Mouse (Mus musculus) kidney, postnatal 36 days (tissue): ENCODE data around the gene Plvap.

Experiments
- DNase-seq, 2 experiments: peaks; one replicate each; pipeline ENCODE4 v3.0.0; 2021 to 2022; ENCODE audit warnings: mixed read lengths in 2 of 2

The Plvap gene

DNA sequence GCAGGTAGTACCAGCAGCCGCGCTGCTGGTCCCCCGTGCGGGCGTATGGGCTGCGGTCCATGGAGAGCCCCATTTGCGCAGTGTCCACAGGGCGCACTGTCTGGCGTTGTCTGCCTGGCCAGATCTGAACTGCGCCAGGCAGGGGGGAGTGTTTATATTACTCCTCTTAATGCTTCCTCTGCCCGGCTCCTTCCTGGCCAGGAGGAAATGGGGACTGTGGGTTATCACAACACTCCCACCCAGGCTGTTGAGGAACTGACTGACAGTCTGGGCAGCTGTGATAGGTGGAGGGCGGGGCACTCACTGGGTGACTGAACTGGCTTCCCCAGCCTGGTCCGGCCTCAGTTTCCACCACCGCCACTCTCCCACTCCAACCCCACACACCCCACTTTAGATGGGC is at the start of gene Plvap:
TSS of gene Plvap (minus strand) at position 109 of the 400 bp plus-strand sequence.
- DNase-seq = peak; percentile 75 to 79

GRCm38 (mm10) chr8:71560765-71561164 is 49.2 kb upstream of the Plvap start:
- no peak for DNase-seq

DNA sequence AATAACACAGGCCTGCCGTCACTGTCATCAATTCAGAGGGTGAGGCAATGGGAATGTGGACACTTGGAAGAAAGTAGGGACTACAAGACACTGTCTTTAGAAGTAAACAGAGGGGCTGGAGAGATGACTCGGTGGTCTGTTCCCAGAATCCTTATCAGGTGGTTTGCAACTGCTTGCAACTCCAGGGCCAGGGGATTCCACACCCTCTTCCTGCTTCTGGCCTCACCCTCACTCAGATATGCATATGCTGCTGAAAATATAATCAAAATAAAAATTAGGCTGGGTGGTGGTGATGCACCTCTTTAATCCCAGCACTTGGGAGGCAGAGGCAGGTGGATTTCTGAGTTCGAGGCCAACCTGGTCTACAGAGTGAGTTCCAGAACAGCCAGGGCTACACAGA is 48.5 kb upstream of the Plvap start:
- DNase-seq = no peak

GRCm38 (mm10) chr8:71558958-71559690 is 47.6 kb upstream of the Plvap start:
- DNase-seq = peak; percentile 88 to 90

DNA sequence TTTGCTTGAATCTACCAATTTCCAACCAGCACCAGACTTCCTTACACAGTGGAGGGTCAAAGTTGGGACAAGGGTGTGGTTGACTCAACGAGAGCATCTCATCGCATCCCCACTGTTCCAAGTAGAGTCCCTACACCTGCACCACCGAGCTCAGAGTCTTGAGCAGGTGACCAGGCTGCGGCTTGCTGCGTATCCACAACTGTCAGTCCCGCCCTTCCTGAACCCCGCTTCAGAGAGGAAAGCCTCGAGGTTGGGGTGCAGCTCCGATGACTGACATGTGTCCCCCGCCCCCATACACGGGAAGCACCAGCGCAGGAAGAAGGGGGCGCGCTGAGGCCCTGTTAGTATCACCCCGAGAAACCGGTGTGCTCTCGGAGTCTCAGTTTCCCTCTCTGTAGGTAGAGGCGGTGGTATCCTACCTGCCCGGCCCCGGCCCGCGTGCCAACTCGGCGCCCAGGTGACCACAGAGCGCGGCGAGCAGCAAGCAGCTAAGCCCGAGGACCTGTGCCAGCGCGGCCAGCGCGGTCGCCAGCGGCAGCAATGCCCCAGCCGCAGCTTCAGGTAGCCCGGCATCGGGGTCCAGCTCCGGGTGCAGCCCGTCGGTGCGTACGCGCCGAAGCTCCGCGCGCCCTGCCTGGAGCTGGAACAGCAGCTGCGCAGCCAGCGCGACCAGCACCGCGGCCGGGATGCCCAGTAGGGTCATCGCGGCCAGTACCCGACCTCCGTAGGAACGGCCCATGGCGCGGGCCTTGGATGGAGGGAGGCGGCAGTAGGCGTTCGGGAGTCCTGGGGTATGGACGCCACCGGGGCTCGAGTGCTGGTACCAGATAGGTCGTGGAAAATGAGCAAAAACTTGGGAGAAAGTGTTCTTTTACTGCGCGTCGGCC is 46.8 kb upstream of the Plvap start, which contains the start of gene Tmem221:
TSS of gene Tmem221 (minus strand) at position 801 of the 887 bp plus-strand sequence.
- DNase-seq = no peak

DNA sequence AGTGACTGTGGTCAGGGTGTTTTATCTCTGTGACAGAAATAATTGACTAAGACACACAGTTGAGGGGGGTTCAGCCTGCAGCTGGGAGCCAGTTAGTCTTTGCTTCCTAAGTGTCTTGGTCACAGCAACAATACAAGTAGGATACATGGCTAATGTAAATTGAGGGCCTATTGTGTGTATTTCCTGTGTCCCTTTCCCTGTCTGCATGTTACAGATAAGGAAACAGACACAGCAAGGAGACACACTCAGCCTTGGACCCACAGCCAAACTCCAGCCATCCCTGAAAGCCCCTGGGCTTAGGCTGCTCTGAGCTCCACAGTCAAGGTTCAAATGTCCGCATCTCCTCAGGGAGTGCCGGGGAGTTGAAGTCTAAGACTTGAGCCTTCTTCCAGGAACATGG is 43.1 kb upstream of the Plvap start:
- no peak for DNase-seq

GRCm38 (mm10) chr8:71554001-71554400 is 42.4 kb upstream of the Plvap start:
- DNase-seq = no peak

- no peak for DNase-seq
Measured at GRCm38 (mm10) chr8:71552770-71553169, 41.2 kb upstream of the Plvap start.

DNA sequence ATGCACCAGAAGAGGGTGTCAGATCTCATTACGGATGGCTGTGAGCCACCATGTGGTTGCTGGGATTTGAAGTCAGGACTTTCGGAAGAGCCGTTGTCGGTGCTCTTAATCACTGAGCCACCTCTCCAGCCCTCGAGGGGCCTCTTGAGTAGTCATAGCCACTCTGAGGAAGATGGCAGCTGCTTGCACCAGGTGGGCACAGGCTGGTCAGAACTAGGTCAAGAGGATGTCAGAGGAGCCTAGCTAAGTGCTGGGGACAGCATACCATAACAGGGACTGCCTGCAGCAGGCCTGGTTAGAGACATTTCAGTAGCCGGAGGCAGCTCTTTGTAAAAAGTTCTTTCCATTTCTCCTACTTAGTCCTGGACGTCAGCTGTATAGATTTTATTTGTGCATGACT is 39.2 kb upstream of the Plvap start:
- no peak for DNase-seq

DNA sequence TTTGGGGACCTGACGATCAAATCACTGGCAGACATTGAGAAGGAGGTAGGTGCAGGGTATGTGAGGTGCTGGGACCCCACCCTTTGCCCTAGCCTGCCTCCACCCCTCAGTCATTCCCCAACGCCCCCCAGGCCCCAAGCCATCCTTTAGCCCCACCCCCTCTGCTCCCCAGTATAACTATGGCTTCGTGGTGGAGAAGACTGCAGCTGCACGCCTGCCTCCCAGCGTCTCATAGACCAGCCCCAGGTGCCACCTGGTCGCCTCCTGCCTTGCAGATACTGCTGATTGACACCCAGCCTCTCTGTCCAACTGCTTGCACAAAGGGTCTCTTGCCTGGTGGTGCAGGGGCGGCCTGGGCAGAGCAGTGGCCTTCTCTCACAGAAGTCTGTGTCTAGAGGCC is 36.0 kb upstream of the Plvap start:
- no peak for DNase-seq

DNA sequence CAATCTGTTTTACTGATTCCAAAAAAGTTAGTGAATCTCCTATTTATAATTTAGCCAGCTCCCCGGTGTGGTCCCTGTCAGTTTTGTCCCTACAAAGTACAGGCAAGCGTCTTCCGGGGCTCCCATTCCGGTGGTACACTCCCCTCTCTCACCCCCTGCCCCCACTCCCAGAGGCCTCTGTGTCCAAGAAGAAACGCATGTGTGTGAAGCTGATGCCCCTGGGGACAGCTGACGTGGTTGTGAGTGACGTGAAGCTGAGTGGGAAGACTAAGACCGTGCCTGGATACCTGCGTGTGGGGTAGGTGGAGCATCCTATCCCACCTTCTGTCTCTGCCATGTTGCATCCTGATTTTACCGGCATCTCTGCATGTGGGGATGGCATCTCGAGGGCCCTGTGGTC is 33.5 kb upstream of the Plvap start:
- DNase-seq = no peak

DNA sequence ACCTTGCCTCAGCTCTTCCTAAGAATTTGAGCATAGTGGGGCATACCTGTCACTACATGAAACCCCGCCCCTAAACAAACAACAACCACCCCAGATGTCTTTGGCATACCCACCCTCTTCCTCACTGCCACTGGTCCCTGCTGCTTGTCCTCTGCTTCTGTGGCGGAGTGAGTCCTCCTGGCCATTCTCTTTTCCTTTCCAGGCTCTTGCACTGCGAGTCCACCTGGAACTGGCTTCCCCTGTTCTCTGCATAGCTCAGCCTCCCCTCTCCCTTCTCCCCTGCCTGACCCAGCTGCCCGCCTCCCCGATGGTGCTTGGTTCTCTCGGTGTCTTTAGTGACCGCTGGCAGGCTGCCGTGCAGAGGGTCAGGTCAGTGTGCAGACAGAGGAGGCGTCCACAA is 32.2 kb upstream of the Plvap start:
- DNase-seq = no peak

DNA sequence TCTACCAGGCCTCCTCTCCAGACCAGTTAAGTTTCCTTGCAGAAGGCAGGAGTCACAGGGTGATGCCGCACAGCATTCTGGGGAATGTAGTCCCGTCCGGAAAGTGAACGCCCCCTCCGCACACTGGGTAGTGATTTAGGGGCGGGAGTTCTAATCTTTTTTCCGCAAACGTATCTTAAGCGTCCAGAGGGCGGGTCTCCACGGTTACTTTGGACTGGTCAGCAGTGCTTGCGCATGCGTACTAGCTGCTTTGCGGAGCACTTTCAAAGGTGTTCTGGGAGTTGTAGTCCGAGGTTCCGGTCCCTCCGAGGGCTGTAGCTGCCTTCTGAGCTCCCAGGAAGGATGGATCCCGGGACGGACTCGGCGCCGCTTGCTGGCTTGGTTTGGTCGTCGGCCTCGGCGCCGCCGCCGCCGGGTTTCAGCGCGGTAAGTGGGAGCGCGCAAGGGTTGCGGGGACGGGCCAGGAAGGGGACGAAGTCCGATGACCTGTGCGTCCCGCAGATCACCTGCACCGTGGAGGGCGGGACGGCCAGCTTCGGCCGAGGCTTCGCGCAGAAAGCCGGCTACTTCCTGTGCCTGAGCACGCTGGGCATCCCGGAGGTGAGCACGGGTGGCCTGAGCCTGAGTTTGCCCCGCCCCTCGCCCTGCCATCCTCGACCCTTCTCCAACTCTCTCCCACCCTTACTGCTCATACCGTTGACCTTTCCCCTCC is 31.2 kb upstream of the Plvap start, which contains the start of gene Mvb12a:
TSS of gene Mvb12a (plus strand) at position 291 of the 712 bp plus-strand sequence.
- peak; percentile 97 to 100 for DNase-seq

DNA sequence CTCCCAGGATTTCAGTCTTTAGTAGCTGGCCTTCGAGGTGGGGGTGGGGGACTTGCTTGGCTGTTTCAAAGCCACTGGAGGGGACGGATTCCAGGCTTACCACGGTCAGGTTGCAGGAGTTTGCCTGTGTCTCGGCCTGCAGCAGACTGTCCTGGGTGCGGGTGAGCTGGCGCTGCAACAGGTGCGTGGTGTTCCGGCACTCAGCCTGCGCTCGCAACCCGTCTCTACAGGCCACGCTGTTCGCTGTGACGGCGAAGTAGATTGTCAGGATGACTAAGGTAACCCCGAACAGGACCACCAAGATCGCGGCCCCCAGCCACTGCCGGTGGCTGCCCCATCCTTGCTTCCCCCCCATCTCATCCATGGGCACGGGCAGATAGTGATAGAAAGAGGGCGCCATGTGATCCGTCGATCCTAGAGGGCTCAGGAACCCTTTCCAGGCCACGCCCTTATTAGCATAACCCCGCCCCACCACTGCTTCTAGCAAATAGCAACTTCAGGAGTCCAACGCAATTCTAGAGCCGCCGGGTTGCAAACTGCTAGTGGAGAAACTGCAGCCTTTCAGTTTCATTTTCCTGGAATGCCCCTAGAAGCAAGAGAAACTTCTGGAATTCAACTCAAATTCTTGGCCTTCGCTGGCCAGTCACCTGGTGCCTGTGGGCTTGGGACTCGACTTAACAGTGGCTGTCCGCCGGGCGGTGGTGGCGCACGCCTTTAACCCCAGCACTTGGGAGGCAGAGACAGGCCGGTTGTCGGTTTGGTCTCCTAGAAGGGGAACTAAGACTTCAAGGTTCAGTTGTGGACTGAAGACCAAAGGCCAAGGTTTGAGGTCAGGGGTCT is 25.7 kb upstream of the Plvap start, which contains the start of gene Bst2:
TSS of gene Bst2 (minus strand) at position 429 of the 840 bp plus-strand sequence.
- peak; percentile 96 for DNase-seq

GRCm38 (mm10) chr8:71535663-71536062 is 24.1 kb upstream of the Plvap start:
- no peak for DNase-seq

DNA sequence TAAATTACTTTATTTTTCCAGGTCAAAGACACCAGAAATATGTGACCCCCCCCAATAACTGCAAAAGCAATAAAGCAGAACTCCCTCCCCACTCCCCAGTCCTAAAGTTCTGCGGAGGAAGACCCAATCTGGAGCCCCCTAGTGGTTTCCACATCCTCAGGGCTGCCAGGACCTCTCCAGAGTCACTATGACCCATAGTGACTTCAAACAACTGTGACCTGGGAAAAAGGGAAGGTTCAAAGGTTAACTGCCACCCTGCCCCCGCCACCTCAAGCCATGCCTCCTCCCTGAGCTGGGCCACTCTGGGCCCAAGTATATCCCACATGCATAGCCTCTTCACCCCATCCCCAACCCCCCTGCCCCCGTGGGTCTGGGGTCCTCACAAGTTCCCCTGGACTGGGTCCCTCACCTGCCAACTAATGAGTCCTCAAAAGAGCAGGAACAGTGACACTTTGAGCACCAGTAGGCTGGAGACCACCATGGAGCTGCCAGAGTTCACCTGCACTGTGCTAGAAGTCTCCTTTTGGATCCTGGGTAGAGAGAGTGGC is 22.8 kb upstream of the Plvap start:
- DNase-seq = no peak

DNA sequence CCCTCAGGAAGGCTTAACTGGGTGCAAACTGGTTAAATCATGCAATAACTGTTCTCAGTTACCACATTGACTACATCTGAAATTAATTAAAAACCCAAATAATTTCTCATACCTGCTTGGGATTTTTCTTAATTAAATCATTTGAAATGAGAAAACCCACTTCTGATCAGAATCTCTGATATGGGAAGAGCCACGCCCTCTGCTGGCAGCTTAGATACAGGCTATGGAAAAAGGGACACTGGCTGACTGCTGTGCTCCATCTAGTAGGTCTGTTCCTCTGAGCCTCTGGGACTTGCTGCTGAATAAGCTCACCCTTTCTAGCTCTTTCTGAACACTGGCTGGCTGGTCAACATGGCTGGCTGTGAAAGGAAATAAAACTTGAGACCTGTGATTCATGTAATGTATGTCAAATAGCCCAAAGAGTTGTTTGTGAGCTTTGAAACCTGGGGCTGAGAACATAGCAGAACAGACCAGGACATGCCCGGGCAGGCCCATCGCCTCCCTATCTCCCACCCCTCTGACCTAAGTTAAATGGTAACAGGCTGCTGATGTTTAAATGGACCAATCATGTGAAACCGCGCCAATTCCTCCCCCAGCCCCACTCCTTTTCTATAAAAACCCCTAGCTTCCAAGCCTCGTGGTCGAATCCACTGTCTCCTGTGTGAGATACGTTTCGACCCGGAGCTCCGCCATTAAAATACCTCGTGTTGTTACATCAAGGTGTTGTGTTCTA is 19.3 kb upstream of the Plvap start:
- peak; percentile 43 to 70 for DNase-seq

DNA sequence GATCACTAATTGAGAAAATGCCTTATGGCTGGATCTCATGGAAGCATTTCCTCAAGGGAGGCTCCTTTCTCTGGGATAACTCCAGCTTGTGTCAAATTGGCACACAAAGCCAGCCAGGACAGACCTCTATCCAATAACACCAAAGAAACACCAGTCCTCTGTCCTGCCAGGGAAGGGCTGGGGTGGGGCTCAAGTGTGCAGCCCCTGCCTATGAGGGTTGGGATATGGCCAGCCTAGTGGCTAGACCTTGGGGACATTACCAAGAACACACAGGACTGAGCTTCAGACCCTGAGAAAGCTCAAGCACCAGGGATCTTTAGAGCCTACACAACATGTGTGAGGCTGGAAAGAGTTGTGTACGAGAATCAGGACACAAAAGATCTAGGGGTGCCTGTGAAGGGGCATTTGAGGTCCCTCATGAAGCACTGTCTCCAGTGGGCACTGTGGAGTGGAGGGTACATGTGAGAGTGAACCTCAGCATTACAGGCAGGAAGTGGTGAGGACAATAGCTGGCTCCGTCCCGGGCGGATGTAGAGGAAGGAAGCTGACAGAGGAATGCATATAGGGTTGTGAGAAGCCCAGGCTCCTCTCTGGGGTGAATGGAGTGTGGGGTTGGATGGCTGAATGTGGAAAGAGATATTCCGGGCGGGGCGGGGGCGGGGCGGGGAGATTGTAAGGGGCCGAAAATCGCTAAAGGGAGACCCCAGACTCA is 17.0 kb upstream of the Plvap start:
- peak; percentile 53 to 62 for DNase-seq

GRCm38 (mm10) chr8:71527162-71527870 is 15.8 kb upstream of the Plvap start:
- DNase-seq = no peak

- no peak for DNase-seq
Measured at GRCm38 (mm10) chr8:71526272-71526671, 14.7 kb upstream of the Plvap start.
